Mouse (Mus musculus): ENCODE results near the gene Maz. TPM values are rescaled to one million over a fixed set of nuclear protein-coding genes. Genes with fewer than 3 reads are reported as not detected.

Maz gene
- polyA plus RNA-seq, 1 experiment from 2014 or later, result 36.1 TPM

- Histone ChIP-seq H3K4me3 (ENCODE audit: low read depth, low read length) (no peak overlapping the region), H3K27ac (ENCODE audit: low read length) (no peak overlapping the region), H3K27me3 (replicated peaks; ENCODE audit: insufficient read depth, low read length) (no peaks in the 10 kb centered on the region), H3K4me2 (replicated peaks; ENCODE audit: low read depth, low read length) (no peak overlapping the region), H3K9ac (replicated peaks; ENCODE audit: low read depth) (no peak overlapping the region), H3K9me3 (ENCODE audit: low read length) (no peaks in the 10 kb centered on the region), H3K4me1 (ENCODE audit: insufficient read depth, low read depth, low read length) (no peaks in the 10 kb centered on the region), H3K36me3 (ENCODE audit: insufficient read depth, low read length) (peaks cover 9% of the 10 kb centered on the region)
- no peak for TF ChIP-seq EP300 (IDR thresholded peaks at IDR 0.05)
- no peak for TF ChIP-seq CTCF (IDR thresholded peaks at IDR 0.05)
- peak; percentile 39 for DNase-seq (ENCODE audit: low spot score)
- 32% methylated on average over 10 of the region's 10 CpGs for WGBS
- peak; percentile 38 for ATAC-seq
Observed at GRCm38 (mm10) chr7:126984667-126985444, 42.0 kb downstream of the Maz start.

GRCm38 (mm10) chr7:126983113-126983512 lies 43.7 kb downstream of the Maz start:
- H3K27ac ChIP-seq (ENCODE audit: low read length), result no peak overlapping the region
- TF ChIP-seq CTCF (IDR thresholded peaks at IDR 0.05) (no peak), EP300 (IDR thresholded peaks at IDR 0.05) (no peak)
- peaks cover 7% of the 10 kb centered on the region for H3K36me3 ChIP-seq (ENCODE audit: insufficient read depth, low read length)
- WGBS, result 72% methylated on average over 7 of the region's 7 CpGs
- no peak overlapping the region for H3K4me3 ChIP-seq (ENCODE audit: low read depth, low read length)
- DNase-seq (ENCODE audit: low spot score), result no peak
- H3K4me2 ChIP-seq (replicated peaks; ENCODE audit: low read depth, low read length), result no peak overlapping the region
- H3K9ac ChIP-seq (replicated peaks; ENCODE audit: low read depth), result no peak overlapping the region
- no peaks in the 10 kb centered on the region for H3K9me3 ChIP-seq (ENCODE audit: low read length)
- H3K4me1 ChIP-seq (ENCODE audit: insufficient read depth, low read depth, low read length), result no peaks in the 10 kb centered on the region
- H3K27me3 ChIP-seq (replicated peaks; ENCODE audit: insufficient read depth, low read length), result no peaks in the 10 kb centered on the region
- no peak for ATAC-seq

- DNase-seq (ENCODE audit: low spot score), result no peak
- Histone ChIP-seq H3K27ac (ENCODE audit: low read length) (no peak overlapping the region), H3K9me3 (ENCODE audit: low read length) (no peaks in the 10 kb centered on the region), H3K36me3 (ENCODE audit: insufficient read depth, low read length) (peaks cover 7% of the 10 kb centered on the region), H3K27me3 (replicated peaks; ENCODE audit: insufficient read depth, low read length) (no peaks in the 10 kb centered on the region), H3K9ac (replicated peaks; ENCODE audit: low read depth) (no peak overlapping the region), H3K4me2 (replicated peaks; ENCODE audit: low read depth, low read length) (no peak overlapping the region), H3K4me1 (ENCODE audit: insufficient read depth, low read depth, low read length) (peaks cover 2% of the 10 kb centered on the region; the same call in 1 of the 2 replicates), H3K4me3 (ENCODE audit: low read depth, low read length) (no peak overlapping the region)
- no peak for TF ChIP-seq EP300 (IDR thresholded peaks at IDR 0.05)
- no peak for TF ChIP-seq CTCF (IDR thresholded peaks at IDR 0.05)
- no peak for ATAC-seq
- WGBS, result 78% methylated on average over 4 of the region's 4 CpGs
Observed at GRCm38 (mm10) chr7:126982054-126982453, 44.8 kb downstream of the Maz start.

- Histone ChIP-seq H3K9me3 (ENCODE audit: low read length) (no peaks in the 10 kb centered on the region), H3K36me3 (ENCODE audit: insufficient read depth, low read length) (peaks cover 7% of the 10 kb centered on the region), H3K4me1 (ENCODE audit: insufficient read depth, low read depth, low read length) (peaks cover 5% of the 10 kb centered on the region), H3K4me3 (ENCODE audit: low read depth, low read length) (no peak overlapping the region), H3K27ac (ENCODE audit: low read length) (no peak overlapping the region), H3K4me2 (replicated peaks; ENCODE audit: low read depth, low read length) (no peak overlapping the region), H3K27me3 (replicated peaks; ENCODE audit: insufficient read depth, low read length) (no peaks in the 10 kb centered on the region), H3K9ac (replicated peaks; ENCODE audit: low read depth) (no peak overlapping the region)
- 88% methylated on average over 2 of the region's 2 CpGs for WGBS
- no peak for ATAC-seq
- no peak for DNase-seq (ENCODE audit: low spot score)
- no peak for TF ChIP-seq EP300 (IDR thresholded peaks at IDR 0.05)
- no peak for TF ChIP-seq CTCF (IDR thresholded peaks at IDR 0.05)
Observed at GRCm38 (mm10) chr7:126981601-126982000, 45.2 kb downstream of the Maz start.

GRCm38 (mm10) chr7:126978841-126979240 lies 48.0 kb downstream of the Maz start:
- no peak for ATAC-seq
- peaks cover 5% of the 10 kb centered on the region for H3K4me1 ChIP-seq (ENCODE audit: insufficient read depth, low read depth, low read length)
- no peak for DNase-seq (ENCODE audit: low spot score)
- no peak overlapping the region for H3K27ac ChIP-seq (ENCODE audit: low read length)
- H3K4me3 ChIP-seq (ENCODE audit: low read depth, low read length), result no peak overlapping the region
- TF ChIP-seq CTCF (IDR thresholded peaks at IDR 0.05), result no peak
- TF ChIP-seq EP300 (IDR thresholded peaks at IDR 0.05), result no peak
- no peaks in the 10 kb centered on the region for H3K27me3 ChIP-seq (replicated peaks; ENCODE audit: insufficient read depth, low read length)
- no peak overlapping the region for H3K9ac ChIP-seq (replicated peaks; ENCODE audit: low read depth)
- no peaks in the 10 kb centered on the region for H3K9me3 ChIP-seq (ENCODE audit: low read length)
- 80% methylated on average over 6 of the region's 6 CpGs for WGBS
- no peak overlapping the region for H3K4me2 ChIP-seq (replicated peaks; ENCODE audit: low read depth, low read length)
- H3K36me3 ChIP-seq (ENCODE audit: insufficient read depth, low read length), result peaks cover 7% of the 10 kb centered on the region

- peak; percentile 35 for DNase-seq (ENCODE audit: low spot score)
- Histone ChIP-seq H3K9me3 (ENCODE audit: low read length) (no peaks in the 10 kb centered on the region), H3K27me3 (replicated peaks; ENCODE audit: insufficient read depth, low read length) (no peaks in the 10 kb centered on the region), H3K27ac (ENCODE audit: low read length) (peak overlapping the region; percentile 99), H3K4me1 (ENCODE audit: insufficient read depth, low read depth, low read length) (peaks cover 5% of the 10 kb centered on the region), H3K4me2 (replicated peaks; ENCODE audit: low read depth, low read length) (peak overlapping the region; percentile 83), H3K9ac (replicated peaks; ENCODE audit: low read depth) (peak overlapping the region; percentile 98), H3K36me3 (ENCODE audit: insufficient read depth, low read length) (peaks cover 7% of the 10 kb centered on the region), H3K4me3 (ENCODE audit: low read depth, low read length) (peak overlapping the region; percentile 99)
- 18% methylated on average over 14 of the region's 14 CpGs for WGBS
- ATAC-seq, result peak; percentile 27; the same call in 1 of the 2 replicates
- TF ChIP-seq EP300 (IDR thresholded peaks at IDR 0.05) (peak; percentile 28; the same call in 1 of the 2 replicates), CTCF (IDR thresholded peaks at IDR 0.05) (no peak)
Observed at GRCm38 (mm10) chr7:126976878-126977459, 49.9 kb downstream of the Maz start.

Data from lung, postnatal 0 days (tissue).